Mouse (Mus musculus) lung, adult 10 weeks (tissue): Measurements from ENCODE around the gene Krt82. TPM values are rescaled to one million over a fixed set of nuclear protein-coding genes. Genes with fewer than 3 reads are reported as not detected.

Experiments used
- polyA plus RNA-seq: library from polyadenylated mRNA; stranded (reverse); fragments of 350-450 nt; fragmentation: Illumina TruSeq; extraction: RNeasy Lipid Tissue Mini Kit (QIAGEN cat#74804); gene quantifications from one replicate; pipeline ENCODE4 v1.2.3, GENCODE M21; 2014; ENCODE audit warnings: low read depth, low replicate concordance; ENCODE audit not compliant: insufficient read depth

The Krt82 gene
- polyA plus RNA-seq = not detected

GRCm38 (mm10) chr15:101550567-101550966 is at the start of gene Krt82:
Gene Krt82, minus strand, starts transcription at chr15:101550667.

GRCm38 (mm10) chr15:101573796-101574345 is 23.4 kb upstream of the Krt82 start, which contains the start of gene Krt75:
Gene Krt75, minus strand, starts transcription at chr15:101573904.

GRCm38 (mm10) chr15:101562850-101563249 is 12.4 kb upstream of the Krt82 start, which contains the start of gene Krt90:
Gene Krt90, minus strand, starts transcription at chr15:101562950.

GRCm38 (mm10) chr15:101532720-101533119 is 17.7 kb downstream of the Krt82 start, which contains the start of gene Krt84:
Gene Krt84, minus strand, starts transcription at chr15:101532820.

GRCm38 (mm10) chr15:101517161-101517560 is 33.3 kb downstream of the Krt82 start, which contains the start of gene Gm49425:
Gene Gm49425, minus strand, starts transcription at chr15:101517261.

GRCm38 (mm10) chr15:101491431-101491830 is 59.0 kb downstream of the Krt82 start, which contains the start of gene Krt83:
Gene Krt83, minus strand, starts transcription at chr15:101491512.

Other genes starting within 250 kb of the Krt82 start
- gene Krt80, start 180.5 kb downstream of the Krt82 start, polyA plus RNA-seq = 65.9 TPM
- gene Krt7, start 139.6 kb downstream of the Krt82 start, polyA plus RNA-seq = 168 TPM
- 0.25 TPM for gene Krt87, start 111.9 kb downstream of the Krt82 start, polyA plus RNA-seq
- gene Krt88, start 102.9 kb downstream of the Krt82 start, polyA plus RNA-seq = not detected
- not detected for gene Krt81, start 86.9 kb downstream of the Krt82 start, polyA plus RNA-seq
- not detected for gene Krt86, start 77.2 kb downstream of the Krt82 start, polyA plus RNA-seq
- gene Krt83, start 59.2 kb downstream of the Krt82 start, polyA plus RNA-seq = not detected
- not detected for gene Gm49425, start 33.4 kb downstream of the Krt82 start, polyA plus RNA-seq
- gene Krt84, start 17.8 kb downstream of the Krt82 start, polyA plus RNA-seq = not detected
- not detected for gene Krt90, start 12.3 kb upstream of the Krt82 start, polyA plus RNA-seq
- not detected for gene Krt75, start 23.2 kb upstream of the Krt82 start, polyA plus RNA-seq
- gene Gm5414, start 77.5 kb upstream of the Krt82 start, polyA plus RNA-seq = not detected
- not detected for gene Gm5478, start 96.7 kb upstream of the Krt82 start, polyA plus RNA-seq
- gene Krt6b, start 129.6 kb upstream of the Krt82 start, polyA plus RNA-seq = not detected
- not detected for gene Krt6a, start 143.6 kb upstream of the Krt82 start, polyA plus RNA-seq
- 0.23 TPM for gene Krt5, start 162.2 kb upstream of the Krt82 start, polyA plus RNA-seq
- gene Krt71, start 192.4 kb upstream of the Krt82 start, polyA plus RNA-seq = not detected
- not detected for gene Krt72, start 235.8 kb upstream of the Krt82 start, polyA plus RNA-seq